Mouse (Mus musculus): ENCODE data around the gene Gm49342. TPM values are rescaled to one million over a fixed set of nuclear protein-coding genes. Genes with fewer than 3 reads are reported as not detected.
"Not testable (repeated sequence)": the region's sequence is repeated elsewhere in the genome, so short reads cannot be mapped to it uniquely, and the experiment has no call there.

The Gm49342 gene
- polyA plus RNA-seq, 1 experiment from 2014 or later: not detected

DNA sequence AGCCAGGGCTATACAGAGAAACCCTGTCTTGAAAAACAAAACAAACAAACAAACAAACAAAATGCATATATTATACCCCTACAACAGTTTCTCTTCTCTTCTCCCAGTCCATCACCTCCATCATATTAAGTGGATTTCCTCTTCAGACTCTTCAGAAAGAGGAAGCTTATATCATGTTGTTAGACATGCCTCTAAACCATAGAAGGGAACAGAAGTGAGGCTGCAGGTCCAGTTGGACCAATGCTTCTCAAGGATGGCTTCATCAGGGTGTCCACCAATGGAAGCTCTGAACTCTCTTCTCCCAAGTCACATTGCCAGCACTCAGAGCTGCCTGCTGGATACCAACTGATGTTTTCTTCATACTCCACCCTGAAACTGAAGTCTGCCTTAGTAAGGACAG is 39.0 kb upstream of the Gm49342 start:
- not testable (repeated sequence) for H3K27me3 ChIP-seq (replicated peaks; ENCODE audit: control insufficient read depth, insufficient read depth, low read length); DNase-seq (ENCODE audit: low spot score); H3K4me2 ChIP-seq (ENCODE audit: low read depth, low read length); H3K4me1 ChIP-seq (ENCODE audit: control insufficient read depth, insufficient read depth, low read length); H3K36me3 ChIP-seq (ENCODE audit: control insufficient read depth, insufficient read depth, low read length); H3K4me3 ChIP-seq (ENCODE audit: low read depth, low read length); H3K9ac ChIP-seq (ENCODE audit: low read depth, low read length); H3K27ac ChIP-seq (replicated peaks; ENCODE audit: low read depth, low read length); H3K9me3 ChIP-seq (ENCODE audit: control insufficient read depth, low read length); ATAC-seq (ENCODE audit: low read depth)

DNA sequence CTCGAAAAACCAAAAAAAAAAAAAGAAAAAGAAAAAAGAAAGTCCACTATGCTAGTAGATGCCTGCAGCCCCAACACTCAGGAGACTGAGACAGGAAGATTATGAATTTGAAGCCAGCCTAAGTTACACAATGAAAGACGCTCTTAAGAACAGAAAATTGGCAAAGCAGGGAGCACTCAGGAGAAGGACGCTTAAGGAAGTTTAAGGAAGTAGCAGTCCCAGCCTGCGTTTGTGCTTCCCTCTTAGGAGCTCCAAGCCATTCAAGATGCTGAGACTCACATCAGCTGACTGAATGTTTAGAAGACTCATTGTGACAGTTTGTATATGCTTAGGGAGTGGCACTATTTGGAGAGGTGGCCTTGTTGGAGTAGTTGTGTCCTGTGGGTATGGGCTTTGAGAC is 36.2 kb upstream of the Gm49342 start:
- Histone ChIP-seq H3K9ac (ENCODE audit: low read depth, low read length) (no peak overlapping the region), H3K4me1 (ENCODE audit: control insufficient read depth, insufficient read depth, low read length) (no peaks in the 10 kb centered on the region), H3K4me3 (ENCODE audit: low read depth, low read length) (no peak overlapping the region), H3K36me3 (ENCODE audit: control insufficient read depth, insufficient read depth, low read length) (peaks cover 19% of the 10 kb centered on the region), H3K9me3 (ENCODE audit: control insufficient read depth, low read length) (no peaks in the 10 kb centered on the region), H3K27me3 (replicated peaks; ENCODE audit: control insufficient read depth, insufficient read depth, low read length) (no peaks in the 10 kb centered on the region), H3K27ac (replicated peaks; ENCODE audit: low read depth, low read length) (no peak overlapping the region), H3K4me2 (ENCODE audit: low read depth, low read length) (no peak overlapping the region)
- ATAC-seq (ENCODE audit: low read depth) (no peak), DNase-seq (ENCODE audit: low spot score) (no peak)
- 86% methylated on average over 4 of the region's 4 CpGs for WGBS

DNA sequence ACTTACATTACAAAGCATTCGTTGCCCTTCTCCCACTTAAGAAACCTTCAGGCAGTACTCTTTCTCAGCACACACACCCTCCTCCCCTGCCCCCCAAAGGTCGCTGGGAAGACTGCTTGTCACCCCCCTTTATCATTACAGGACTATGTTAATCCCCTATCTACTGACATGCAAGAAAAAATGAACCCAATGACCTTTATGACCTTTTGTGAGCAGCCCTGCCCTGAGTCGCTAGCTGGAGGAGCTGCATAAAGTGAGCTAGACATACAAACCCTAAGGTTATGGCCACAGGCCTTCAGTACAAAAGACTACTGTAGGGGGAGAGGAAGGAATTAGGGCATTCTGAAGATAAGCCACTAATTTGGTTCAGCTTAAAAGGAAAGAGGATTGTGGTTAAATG is 33.0 kb upstream of the Gm49342 start:
- DNase-seq (ENCODE audit: low spot score) (no peak), ATAC-seq (ENCODE audit: low read depth) (no peak)
- Histone ChIP-seq H3K9ac (ENCODE audit: low read depth, low read length) (no peak overlapping the region), H3K27me3 (replicated peaks; ENCODE audit: control insufficient read depth, insufficient read depth, low read length) (no peaks in the 10 kb centered on the region), H3K9me3 (ENCODE audit: control insufficient read depth, low read length) (no peaks in the 10 kb centered on the region), H3K4me1 (ENCODE audit: control insufficient read depth, insufficient read depth, low read length) (no peaks in the 10 kb centered on the region), H3K27ac (replicated peaks; ENCODE audit: low read depth, low read length) (no peak overlapping the region), H3K36me3 (ENCODE audit: control insufficient read depth, insufficient read depth, low read length) (peaks cover 47% of the 10 kb centered on the region), H3K4me2 (ENCODE audit: low read depth, low read length) (no peak overlapping the region), H3K4me3 (ENCODE audit: low read depth, low read length) (no peak overlapping the region)
- WGBS: 35% methylated on average over 3 of the region's 3 CpGs

DNA sequence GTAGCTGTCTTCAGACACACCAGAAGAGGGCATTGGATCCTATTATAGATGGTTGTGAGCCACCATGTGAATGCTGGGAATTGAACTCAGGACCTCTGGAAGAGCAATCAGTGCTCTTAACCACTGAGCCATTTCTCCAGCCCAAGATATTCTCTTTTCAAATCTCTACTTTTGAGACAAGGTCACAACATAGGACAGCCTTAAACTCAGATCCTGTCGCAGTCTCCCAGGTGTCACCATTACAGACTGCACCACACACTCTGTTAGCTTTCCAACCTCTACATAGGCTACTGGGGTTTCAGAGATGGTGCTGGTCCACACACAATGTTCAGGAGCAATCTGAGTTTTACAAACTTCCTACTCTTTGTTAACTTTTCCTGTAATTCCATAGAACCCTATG is 20.9 kb upstream of the Gm49342 start:
- 0 out of 2 replicates have a peak, but pooled peaks cover 11% of the 10 kb centered on the region for H3K4me1 ChIP-seq (ENCODE audit: control insufficient read depth, insufficient read depth, low read length)
- H3K9me3 ChIP-seq (ENCODE audit: control insufficient read depth, low read length); H3K27me3 ChIP-seq (replicated peaks; ENCODE audit: control insufficient read depth, insufficient read depth, low read length); DNase-seq (ENCODE audit: low spot score); ATAC-seq (ENCODE audit: low read depth): not testable (repeated sequence)
- peak overlapping the region; percentile 95; the same call in 1 of the 2 replicates for H3K27ac ChIP-seq (replicated peaks; ENCODE audit: low read depth, low read length)
- 70% methylated on average over 1 of the region's 1 CpGs for WGBS
- H3K4me3 ChIP-seq (ENCODE audit: low read depth, low read length): peak overlapping the region; percentile 71
- peak overlapping the region; percentile 88 for H3K4me2 ChIP-seq (ENCODE audit: low read depth, low read length)
- peaks cover 39% of the 10 kb centered on the region for H3K36me3 ChIP-seq (ENCODE audit: control insufficient read depth, insufficient read depth, low read length)
- peak overlapping the region; percentile 86 for H3K9ac ChIP-seq (ENCODE audit: low read depth, low read length)

DNA sequence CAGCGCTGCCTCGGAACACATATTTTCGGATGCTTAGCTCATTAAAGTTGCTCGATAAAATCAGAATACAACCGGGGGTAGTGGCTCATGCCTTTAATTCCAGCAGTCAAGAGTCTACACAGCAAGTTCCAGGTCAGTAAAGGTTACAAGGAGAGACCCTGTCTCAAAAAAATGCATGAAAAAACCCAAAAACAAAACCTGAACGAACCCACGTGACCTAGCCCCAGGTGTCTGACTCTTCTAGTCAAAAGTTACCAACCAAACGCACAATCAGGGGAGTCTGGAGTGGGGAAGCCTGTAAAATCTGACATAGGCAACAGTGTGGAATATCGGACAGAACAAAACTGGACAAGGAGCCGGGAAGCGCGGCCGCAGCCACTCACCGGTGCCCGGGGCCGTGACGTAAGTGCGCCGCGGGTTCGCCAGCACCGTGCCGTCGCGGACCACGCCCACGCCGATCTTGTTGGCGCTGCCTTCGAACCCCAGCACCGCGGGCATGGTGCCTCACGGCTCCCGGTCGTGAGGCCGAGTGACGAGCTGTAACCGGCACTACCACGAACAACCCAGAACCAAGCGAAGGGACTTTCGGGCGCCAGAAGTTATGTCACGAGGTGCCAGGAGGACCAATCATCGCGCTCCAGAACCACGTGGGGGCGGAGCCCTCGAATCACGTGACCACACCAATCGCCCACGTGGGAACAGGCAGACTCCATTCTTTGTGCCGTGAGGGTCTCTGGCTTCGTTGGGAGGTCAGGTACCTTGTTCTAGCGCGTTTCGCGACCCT is 19.8 kb upstream of the Gm49342 start, which contains the start of the genes Osgep and Apex1:
Gene Osgep, minus strand, starts transcription at position 613 of the 784 bp plus-strand sequence.
Gene Apex1, plus strand, starts transcription at position 688 of the 784 bp plus-strand sequence.
- H3K4me3 ChIP-seq (ENCODE audit: low read depth, low read length): peak within 1 kb of the TSS; percentile 71
- DNase-seq (ENCODE audit: low spot score): peak; percentile 98
- H3K4me2 ChIP-seq (ENCODE audit: low read depth, low read length): peak within 1 kb of the TSS; percentile 88
- ATAC-seq (ENCODE audit: low read depth): peak; percentile 94
- peak within 1 kb of the TSS; percentile 95 for H3K27ac ChIP-seq (replicated peaks; ENCODE audit: low read depth, low read length)
- peak within 1 kb of the TSS; percentile 86 for H3K9ac ChIP-seq (ENCODE audit: low read depth, low read length)
- no peaks in the 10 kb centered on the region for H3K27me3 ChIP-seq (replicated peaks; ENCODE audit: control insufficient read depth, insufficient read depth, low read length)
- H3K4me1 ChIP-seq (ENCODE audit: control insufficient read depth, insufficient read depth, low read length): 0 out of 2 replicates have a peak, but pooled peaks cover 11% of the 10 kb centered on the region
- H3K9me3 ChIP-seq (ENCODE audit: control insufficient read depth, low read length): no peaks in the 10 kb centered on the region
- WGBS: under 1% methylated on average over 41 of the region's 57 CpGs
- peaks cover 40% of the 10 kb centered on the region for H3K36me3 ChIP-seq (ENCODE audit: control insufficient read depth, insufficient read depth, low read length)

DNA sequence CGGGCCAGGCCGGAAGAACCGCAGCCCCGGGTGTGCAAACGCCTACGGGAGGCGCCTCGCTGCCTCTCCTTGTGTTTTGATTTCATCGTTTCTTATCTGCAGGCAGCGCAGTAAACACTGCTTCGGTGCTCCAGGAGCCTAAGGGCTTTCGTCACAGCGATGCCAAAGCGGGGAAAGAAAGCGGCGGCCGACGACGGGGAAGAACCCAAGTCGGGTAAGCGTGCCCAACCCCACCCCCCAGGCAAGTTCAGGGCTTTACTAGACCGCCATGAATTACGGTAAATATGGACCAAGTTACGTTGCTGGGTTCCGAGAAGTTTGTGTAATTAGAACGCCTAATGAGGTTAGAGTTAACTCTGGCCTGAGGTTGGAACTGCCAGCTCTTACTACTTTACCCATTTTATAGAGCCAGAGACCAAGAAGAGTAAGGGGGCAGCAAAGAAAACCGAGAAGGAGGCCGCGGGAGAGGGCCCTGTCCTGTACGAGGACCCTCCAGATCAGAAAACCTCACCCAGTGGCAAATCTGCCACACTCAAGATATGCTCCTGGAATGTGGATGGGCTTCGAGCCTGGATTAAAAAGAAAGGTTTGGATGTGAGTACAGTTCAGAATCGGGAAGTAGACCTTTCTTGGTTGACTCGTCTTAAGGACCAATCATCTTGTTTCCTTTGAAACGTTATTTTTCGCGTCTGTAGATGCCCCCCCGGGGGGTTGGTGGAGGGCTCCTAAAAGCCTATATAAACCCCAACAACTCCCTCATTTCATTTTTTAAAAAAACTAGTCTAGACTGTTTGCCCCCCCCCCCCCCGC is 19.0 kb upstream of the Gm49342 start:
- H3K9ac ChIP-seq (ENCODE audit: low read depth, low read length): peak overlapping the region; percentile 86
- H3K4me1 ChIP-seq (ENCODE audit: control insufficient read depth, insufficient read depth, low read length): 0 out of 2 replicates have a peak, but pooled peaks cover 16% of the 10 kb centered on the region
- ATAC-seq (ENCODE audit: low read depth) (peak; percentile 35), DNase-seq (ENCODE audit: low spot score) (no peak)
- H3K27ac ChIP-seq (replicated peaks; ENCODE audit: low read depth, low read length): peak overlapping the region; percentile 95
- H3K36me3 ChIP-seq (ENCODE audit: control insufficient read depth, insufficient read depth, low read length): peaks cover 35% of the 10 kb centered on the region
- no peaks in the 10 kb centered on the region for H3K27me3 ChIP-seq (replicated peaks; ENCODE audit: control insufficient read depth, insufficient read depth, low read length)
- peak overlapping the region; percentile 71 for H3K4me3 ChIP-seq (ENCODE audit: low read depth, low read length)
- WGBS: 1% methylated on average over 38 of the region's 38 CpGs
- peak overlapping the region; percentile 88 for H3K4me2 ChIP-seq (ENCODE audit: low read depth, low read length)
- H3K9me3 ChIP-seq (ENCODE audit: control insufficient read depth, low read length): no peaks in the 10 kb centered on the region

DNA sequence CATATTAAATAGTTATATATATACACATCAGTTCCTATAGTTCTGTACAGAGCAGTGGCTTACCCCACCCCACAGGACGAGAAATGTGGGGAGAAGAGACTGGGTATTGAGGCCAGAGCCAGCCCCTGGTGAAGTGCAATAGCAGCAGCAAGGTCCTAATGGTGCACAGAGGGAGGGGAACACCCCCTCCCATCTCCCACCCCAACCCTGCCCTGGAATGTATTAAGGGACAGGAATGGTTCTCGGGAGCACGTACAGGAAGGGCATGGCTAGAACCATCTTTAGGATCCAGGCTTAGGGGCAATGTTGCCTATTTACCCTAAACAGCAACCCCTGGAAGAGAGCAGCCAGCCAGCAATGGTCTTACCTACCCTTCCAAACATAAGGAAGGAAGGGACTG is 17.0 kb upstream of the Gm49342 start:
- DNase-seq (ENCODE audit: low spot score): no peak
- H3K9ac ChIP-seq (ENCODE audit: low read depth, low read length): no peak overlapping the region
- 53% methylated on average over 3 of the region's 3 CpGs for WGBS
- H3K9me3 ChIP-seq (ENCODE audit: control insufficient read depth, low read length): no peaks in the 10 kb centered on the region
- H3K27me3 ChIP-seq (replicated peaks; ENCODE audit: control insufficient read depth, insufficient read depth, low read length): no peaks in the 10 kb centered on the region
- H3K4me3 ChIP-seq (ENCODE audit: low read depth, low read length): no peak overlapping the region
- H3K4me2 ChIP-seq (ENCODE audit: low read depth, low read length): no peak overlapping the region
- 0 out of 2 replicates have a peak, but pooled peaks cover 16% of the 10 kb centered on the region for H3K4me1 ChIP-seq (ENCODE audit: control insufficient read depth, insufficient read depth, low read length)
- ATAC-seq (ENCODE audit: low read depth): no peak
- no peak overlapping the region for H3K27ac ChIP-seq (replicated peaks; ENCODE audit: low read depth, low read length)
- peaks cover 35% of the 10 kb centered on the region for H3K36me3 ChIP-seq (ENCODE audit: control insufficient read depth, insufficient read depth, low read length)

DNA sequence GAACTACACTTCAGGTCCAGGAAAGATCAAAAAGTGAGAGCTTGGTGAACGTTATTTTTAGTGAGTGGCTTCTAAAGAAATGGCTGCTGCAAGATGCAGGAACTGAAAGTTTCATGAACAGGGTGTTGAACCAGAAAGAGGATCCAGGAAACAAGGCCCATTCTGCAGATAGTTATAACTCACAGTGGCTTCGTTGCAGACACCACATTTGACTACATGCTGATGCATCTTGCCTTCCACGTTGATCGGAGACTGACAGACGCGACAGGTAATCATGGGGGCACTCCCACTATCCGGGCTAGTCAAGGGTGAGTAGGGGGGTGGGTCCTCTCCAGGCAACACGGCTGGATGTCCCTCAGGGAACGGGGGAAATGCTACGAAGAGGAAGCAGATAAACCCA is 14.4 kb upstream of the Gm49342 start:
- H3K27me3 ChIP-seq (replicated peaks; ENCODE audit: control insufficient read depth, insufficient read depth, low read length): no peaks in the 10 kb centered on the region
- peaks cover 35% of the 10 kb centered on the region for H3K36me3 ChIP-seq (ENCODE audit: control insufficient read depth, insufficient read depth, low read length)
- H3K27ac ChIP-seq (replicated peaks; ENCODE audit: low read depth, low read length): peak overlapping the region; percentile 84
- 18% methylated on average over 10 of the region's 10 CpGs for WGBS
- DNase-seq (ENCODE audit: low spot score): no peak
- H3K4me3 ChIP-seq (ENCODE audit: low read depth, low read length): peak overlapping the region; percentile 83
- no peaks in the 10 kb centered on the region for H3K9me3 ChIP-seq (ENCODE audit: control insufficient read depth, low read length)
- no peak for ATAC-seq (ENCODE audit: low read depth)
- H3K4me2 ChIP-seq (ENCODE audit: low read depth, low read length): peak overlapping the region; percentile 82
- 0 out of 2 replicates have a peak, but pooled peaks cover 10% of the 10 kb centered on the region for H3K4me1 ChIP-seq (ENCODE audit: control insufficient read depth, insufficient read depth, low read length)
- H3K9ac ChIP-seq (ENCODE audit: low read depth, low read length): peak overlapping the region; percentile 96

Measured in embryonic facial prominence, embryonic 14.5 days (tissue).